Mouse (Mus musculus) cerebellum, adult 8-10 months (tissue): ENCODE measurements at regions not wholly inside any gene's neighbourhood (a gene's known extent, or its start where the extent isn't known, plus 50 kb on each side); places are given as distances from the start of the nearest gene placed in this dataset.
A peak's percentile ranks its signal among the peaks of the same experiment; 100 is the strongest.

ENCODE experiments used
- DNase-seq: peaks from one replicate; pipeline ENCODE4 v3.0.0; 2022

GRCm38 (mm10) chr3:70384235-70384634 lies 376.8 kb downstream of the Otol1 start:
- no peak for DNase-seq

DNA sequence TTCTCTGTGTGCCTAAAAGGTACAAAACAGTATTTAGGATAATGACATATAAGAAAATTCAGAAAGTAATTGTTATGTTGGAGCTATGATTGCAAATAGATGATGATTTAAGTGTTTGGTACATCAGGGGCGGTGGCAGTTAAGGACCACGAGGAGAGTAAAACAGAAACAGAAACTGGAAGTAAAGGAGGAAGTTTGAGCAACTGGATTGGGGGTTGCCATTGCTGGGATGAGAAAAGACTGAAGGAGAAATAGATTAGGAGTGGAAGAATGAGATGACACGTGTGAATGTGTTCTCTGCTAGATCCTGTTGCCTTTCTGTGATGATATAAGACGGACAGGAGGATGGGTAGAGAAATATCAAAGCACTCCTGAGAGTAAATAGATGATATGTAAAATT lies 378.5 kb downstream of the Otol1 start:
- DNase-seq, result no peak

DNA sequence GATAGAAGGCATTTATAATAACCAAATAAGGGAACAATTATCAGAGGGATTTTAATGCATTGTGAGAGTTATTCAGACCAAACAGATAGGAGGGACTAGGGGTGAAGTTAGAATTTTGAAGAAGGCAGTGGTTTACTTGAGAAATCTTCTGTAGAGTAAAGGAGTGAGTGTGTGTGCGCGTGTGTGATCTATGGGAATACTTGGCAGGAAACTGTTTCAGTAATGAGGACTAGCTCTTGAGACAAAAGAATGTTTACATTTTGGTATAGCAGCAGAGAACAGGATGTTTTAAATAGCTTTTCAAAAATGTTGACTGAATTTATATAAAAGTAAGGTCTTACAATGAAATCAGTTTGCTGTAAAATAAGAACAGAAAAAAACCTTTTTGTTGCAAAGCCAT lies 393.8 kb downstream of the Otol1 start:
- DNase-seq, result no peak

GRCm38 (mm10) chr3:70406571-70406970 lies 399.2 kb downstream of the Otol1 start:
- DNase-seq, result no peak

- DNase-seq, result no peak
These were observed 410.9 kb downstream of the Otol1 start for GRCm38 (mm10) chr3:70418273-70418672.

GRCm38 (mm10) chr3:70422016-70422415 lies 414.6 kb downstream of the Otol1 start:
- DNase-seq, result no peak

- no peak for DNase-seq
These were observed 415.3 kb downstream of the Otol1 start for GRCm38 (mm10) chr3:70422669-70423068.

DNA sequence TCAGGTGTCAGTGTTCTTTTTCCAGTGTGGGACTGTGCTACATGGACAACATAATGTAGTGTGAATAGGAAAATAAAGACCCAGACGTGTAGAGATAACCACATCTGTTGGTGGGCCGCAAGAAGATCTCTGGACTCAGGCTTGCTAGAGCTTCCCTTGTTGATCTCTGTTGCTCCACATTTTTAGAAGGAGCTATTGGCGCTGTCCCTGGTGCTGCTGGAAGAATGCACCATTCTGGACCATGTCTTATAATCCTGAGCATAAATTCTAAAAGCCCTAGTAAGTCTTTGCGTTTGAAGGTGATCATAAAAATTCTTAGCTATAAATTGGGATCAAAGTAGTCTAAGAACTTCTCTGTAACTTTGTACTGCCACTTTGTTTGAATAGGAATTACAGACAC lies 429.3 kb downstream of the Otol1 start:
- DNase-seq, result no peak

DNA sequence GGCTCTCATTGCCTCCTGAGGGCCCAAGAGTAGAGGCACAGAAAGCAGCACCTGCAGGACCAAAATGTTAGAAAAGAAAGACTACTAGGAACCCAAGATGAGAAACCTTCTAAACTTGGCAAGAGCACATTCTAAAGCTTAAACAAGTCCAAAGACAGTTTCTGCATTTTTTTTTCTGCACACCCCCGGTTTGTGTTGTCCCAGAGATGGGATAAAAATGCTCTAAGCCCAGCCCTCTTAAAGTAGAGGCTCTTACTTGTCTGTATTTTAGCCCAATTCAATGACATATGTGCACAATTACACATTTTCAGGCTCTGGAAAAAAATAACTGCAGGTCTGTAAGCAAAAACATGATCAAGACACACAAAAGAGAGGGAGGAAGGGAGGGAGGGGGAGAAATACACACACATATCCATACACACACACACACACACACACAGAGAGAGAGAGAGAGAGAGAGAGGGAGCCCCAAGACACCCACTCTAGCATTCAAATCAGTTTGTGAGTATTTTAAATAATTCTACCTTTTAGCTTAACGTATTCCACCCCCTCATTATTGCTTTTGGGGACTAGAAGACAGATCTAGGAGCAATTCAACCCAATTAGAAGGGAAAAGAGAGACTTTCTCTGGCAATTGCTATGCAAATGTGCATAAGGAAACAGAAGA lies 449.9 kb downstream of the Otol1 start:
- DNase-seq, result no peak

DNA sequence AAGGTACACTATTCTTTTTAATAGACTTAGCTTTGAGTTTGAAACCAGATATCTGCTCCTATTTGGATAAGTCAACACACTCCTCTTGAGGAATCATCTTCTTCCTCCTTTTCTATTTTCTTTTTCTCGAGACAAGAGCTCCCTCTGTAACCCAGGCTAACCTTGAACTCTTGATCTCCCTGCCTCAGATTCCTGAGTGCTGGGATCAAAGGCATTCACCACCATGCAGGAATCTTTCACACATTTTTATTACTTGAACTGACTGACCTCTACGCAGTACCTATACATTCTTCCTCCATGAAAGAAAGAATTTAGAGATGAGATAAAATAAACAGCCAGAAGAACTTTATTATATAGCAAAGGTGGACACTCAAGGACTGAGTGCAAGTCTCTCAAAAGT lies 453.4 kb downstream of the Otol1 start:
- no peak for DNase-seq

- no peak for DNase-seq
These were observed 455.8 kb downstream of the Otol1 start for GRCm38 (mm10) chr3:70463221-70463620.

GRCm38 (mm10) chr3:70482521-70482920 lies 475.1 kb downstream of the Otol1 start:
- DNase-seq, result peak; percentile 7

DNA sequence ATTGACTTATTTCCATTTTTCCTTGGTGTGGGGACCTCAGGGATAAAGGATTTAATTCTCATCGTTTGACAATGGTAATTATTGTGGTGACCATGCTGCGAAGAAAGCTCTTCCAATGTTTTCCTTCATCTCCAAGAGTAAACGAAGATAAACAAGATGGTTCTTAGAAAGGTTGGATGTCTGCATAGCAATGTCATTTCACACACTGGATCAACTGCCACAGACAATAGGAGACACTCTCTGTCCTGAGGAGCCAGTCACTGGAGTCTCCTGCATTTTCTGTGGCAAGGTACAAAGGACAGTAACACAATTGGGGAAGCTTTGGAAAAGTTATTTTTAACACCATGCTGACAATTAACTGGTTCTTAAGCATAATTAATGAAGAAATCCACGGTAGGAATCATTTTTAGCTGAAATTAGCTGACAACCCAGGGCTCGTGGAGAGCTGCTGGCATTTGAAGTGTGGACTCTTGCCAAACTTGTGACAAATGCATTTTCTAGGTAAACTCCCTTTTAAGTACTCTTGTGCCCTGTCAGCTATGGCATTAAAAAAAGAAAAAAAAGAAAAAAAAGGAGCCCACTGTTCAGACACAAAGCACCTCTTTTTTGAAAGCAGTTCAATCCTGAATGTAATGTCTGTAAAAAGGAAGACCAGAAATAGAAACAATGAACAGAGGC lies 475.8 kb downstream of the Otol1 start:
- no peak for DNase-seq

DNA sequence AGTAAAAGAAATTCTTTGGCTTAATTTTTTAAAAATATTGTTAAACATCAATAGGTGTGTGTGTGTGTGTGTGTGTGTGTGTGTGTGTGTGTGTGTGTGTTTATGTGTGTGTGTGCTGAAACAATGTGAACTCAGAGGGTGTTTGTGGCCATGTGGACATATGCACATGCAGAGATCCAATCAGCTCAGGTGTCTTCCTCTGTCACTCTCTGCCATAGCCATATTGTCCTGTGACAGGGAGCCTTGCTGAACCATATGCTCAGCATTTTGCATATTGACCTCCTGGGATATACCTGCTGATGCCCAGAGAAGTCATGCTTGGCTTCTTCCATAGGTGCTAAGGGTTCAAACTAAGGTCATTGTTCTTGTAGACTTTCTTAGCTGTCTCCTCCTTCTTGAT lies 489.0 kb downstream of the Otol1 start:
- no peak for DNase-seq

GRCm38 (mm10) chr3:70500245-70500858 lies 492.9 kb downstream of the Otol1 start:
- no peak for DNase-seq

GRCm38 (mm10) chr3:70500991-70501961 lies 493.9 kb downstream of the Otol1 start:
- no peak for DNase-seq

- no peak for DNase-seq
These were observed 526.3 kb downstream of the Otol1 start for GRCm38 (mm10) chr3:70533593-70534321.

GRCm38 (mm10) chr3:70535084-70535483 lies 527.7 kb downstream of the Otol1 start:
- no peak for DNase-seq

GRCm38 (mm10) chr3:70543911-70544310 lies 536.5 kb downstream of the Otol1 start:
- DNase-seq, result no peak

- DNase-seq, result no peak
These were observed 550.4 kb downstream of the Otol1 start for GRCm38 (mm10) chr3:70557821-70558220.

GRCm38 (mm10) chr3:70566140-70566857 lies 558.9 kb downstream of the Otol1 start:
- no peak for DNase-seq

DNA sequence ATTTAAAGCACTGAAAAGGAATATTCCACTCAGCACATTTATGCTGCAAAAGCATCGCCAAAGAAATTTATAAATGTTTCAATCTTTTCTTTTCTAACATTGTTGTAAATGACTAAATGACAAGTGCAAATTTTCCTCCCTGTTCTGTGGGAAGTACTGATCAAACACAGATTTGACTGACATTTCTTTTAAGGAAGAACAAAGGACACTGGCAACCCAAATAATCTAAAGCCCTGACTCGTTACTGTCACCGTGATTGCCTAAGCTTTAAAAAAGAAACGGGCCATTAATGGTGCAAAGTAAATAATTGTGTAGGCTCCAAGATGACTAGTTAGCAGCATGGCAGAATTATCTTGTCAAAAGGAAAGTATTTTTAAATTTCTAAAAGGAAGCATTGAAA lies 587.4 kb downstream of the Otol1 start:
- no peak for DNase-seq
